Mouse (Mus musculus): Measurements from ENCODE around the gene Gse1.

GRCm38 (mm10) chr8:120569123-120569522 is 340.9 kb downstream of the Gse1 start:
- TF ChIP-seq POLR2A (IDR thresholded peaks at IDR 0.05; ENCODE audit: borderline replicate concordance, insufficient read depth, low read length): no peak
- no peak for TF ChIP-seq CTCF (IDR thresholded peaks at IDR 0.05; ENCODE audit: borderline replicate concordance, insufficient read depth, low read depth, low read length)

All from cerebellum, adult 2 months (tissue).